Mouse (Mus musculus) small intestine, adult 2 months (tissue): ENCODE data around the gene Ints5.

ENCODE experiments used
- CTCF ChIP-seq: fragments of 200-500 bp; IDR thresholded peaks from 2 replicates; pipeline ENCODE4 v1.5.1; 2012; ENCODE audit warnings: low read depth, mild to moderate bottlenecking, control low read depth, inconsistent platforms, low read length, moderate library complexity, mixed read lengths; ENCODE audit not compliant: insufficient replicate concordance, insufficient read length; ENCODE audit errors: extremely low read depth
- POLR2A ChIP-seq: fragments of 200-500 bp; IDR thresholded peaks from 2 replicates; pipeline ENCODE4 v1.6.1; 2012; ENCODE audit warnings: low read depth, mild to moderate bottlenecking, control low read depth, inconsistent platforms, low read length, moderate library complexity

- no peak for TF ChIP-seq POLR2A
- TF ChIP-seq CTCF = no peak
These were observed 10.6 kb downstream of the Ints5 start for GRCm38 (mm10) chr19:8903412-8903811.
